Mouse (Mus musculus) stomach, embryonic 14.5 days (tissue): Measurements from ENCODE around the gene Sirt5. TPM values are rescaled to one million over a fixed set of nuclear protein-coding genes. Genes with fewer than 3 reads are reported as not detected.

ENCODE experiments used
- ATAC-seq: fragments of 200-750 bp; cut with Nextera tagmentation; 2 replicates; pipeline ENCODE4 v1.8.0; 2017; ENCODE audit warnings: low read depth, moderate TSS enrichment; ENCODE audit not compliant: insufficient number of reproducible peaks, insufficient read depth, low FRiP score
- H3K27ac ChIP-seq: fragments of 300-500 bp; sonication (generic); 2 replicates; pipeline ENCODE4 v1.5.1; 2014; ENCODE audit warnings: mild to moderate bottlenecking, low read length, moderate library complexity, mixed read lengths
- H3K27me3 ChIP-seq: fragments of 300-500 bp; sonication (generic); 2 replicates; pipeline ENCODE4 v1.6.1; 2014; ENCODE audit warnings: low read length, control low read depth, mixed read lengths; ENCODE audit not compliant: control insufficient read depth, insufficient read depth
- H3K36me3 ChIP-seq: fragments of 300-500 bp; sonication (generic); 2 replicates; pipeline ENCODE4 v1.6.1; 2014; ENCODE audit warnings: mild to moderate bottlenecking, control low read depth, low read length, moderate library complexity, mixed read lengths; ENCODE audit not compliant: control insufficient read depth, insufficient read depth
- H3K4me1 ChIP-seq: fragments of 300-500 bp; sonication (generic); 2 replicates; pipeline ENCODE4 v1.6.1; 2014; ENCODE audit warnings: low read length, control low read depth, mixed read lengths; ENCODE audit not compliant: control insufficient read depth, insufficient read depth
- H3K4me2 ChIP-seq: fragments of 300-500 bp; sonication (generic); replicated peaks from 2 replicates; pipeline ENCODE4 v1.6.1; 2014; ENCODE audit warnings: low read depth, low read length, control low read depth
- H3K4me3 ChIP-seq: fragments of 300-500 bp; sonication (generic); 2 replicates; pipeline ENCODE4 v1.5.1; 2014; ENCODE audit warnings: low read depth, low read length, control low read depth
- H3K9ac ChIP-seq: fragments of 300-500 bp; sonication (generic); replicated peaks from 2 replicates; pipeline ENCODE4 v1.6.1; 2014; ENCODE audit warnings: low read depth, mild to moderate bottlenecking, control low read depth, low read length, moderate library complexity, mixed read lengths
- H3K9me3 ChIP-seq: fragments of 300-500 bp; sonication (generic); 2 replicates; pipeline ENCODE4 v1.6.1; 2016; ENCODE audit warnings: low read depth, low read length, control low read depth; ENCODE audit not compliant: control insufficient read depth
- WGBS: fragments of 180-500 bp; shearing (Covaris S2); extraction: QIAGEN DNeasy Blood & Tissue Kit; methylation state at CpG from one replicate; pipeline ENCODE4 v1.1.7; 2014; 5-methylcytosine and 5-hydroxymethylcytosine counted together
- polyA plus RNA-seq: library from polyadenylated mRNA; unstranded; fragments of >200 nt; fragmentation: Nextera tagmentation; extraction: Ambion mirVana; gene quantifications from 2 replicates; pipeline ENCODE4 v1.2.1, GENCODE M21; 2014

The Sirt5 gene
- polyA plus RNA-seq, 1 experiment from 2014 or later: 25.7 TPM

DNA sequence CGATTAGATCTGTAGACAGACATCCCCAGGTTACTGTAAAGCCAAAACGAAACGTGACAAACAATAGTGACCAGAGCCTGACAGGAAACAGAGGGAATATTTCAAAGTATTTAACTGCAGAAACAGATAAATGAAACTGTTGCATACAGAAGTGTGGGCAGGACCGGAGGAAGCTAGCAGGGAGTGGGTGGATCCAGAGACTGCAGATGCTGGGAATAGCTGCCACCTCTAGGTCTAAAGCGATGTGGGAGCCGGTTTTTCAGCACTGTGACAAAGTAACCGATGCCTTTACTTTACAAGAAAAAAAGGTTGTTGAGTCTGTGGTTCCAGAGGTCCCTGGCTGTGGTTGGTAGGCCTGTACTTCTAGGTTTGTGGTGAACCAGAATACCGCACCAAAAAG is 27.3 kb upstream of the Sirt5 start:
- no peak overlapping the region for H3K4me3 ChIP-seq
- H3K9me3 ChIP-seq: no peaks in the 10 kb centered on the region
- no peak overlapping the region for H3K4me2 ChIP-seq
- no peak overlapping the region for H3K27ac ChIP-seq
- WGBS: 85% methylated on average over 8 of the region's 8 CpGs
- H3K4me1 ChIP-seq: peaks cover 9% of the 10 kb centered on the region; the same call in 1 of the 2 replicates
- ATAC-seq: no peak
- H3K27me3 ChIP-seq: no peaks in the 10 kb centered on the region
- H3K9ac ChIP-seq: no peak overlapping the region
- H3K36me3 ChIP-seq: no peaks in the 10 kb centered on the region

DNA sequence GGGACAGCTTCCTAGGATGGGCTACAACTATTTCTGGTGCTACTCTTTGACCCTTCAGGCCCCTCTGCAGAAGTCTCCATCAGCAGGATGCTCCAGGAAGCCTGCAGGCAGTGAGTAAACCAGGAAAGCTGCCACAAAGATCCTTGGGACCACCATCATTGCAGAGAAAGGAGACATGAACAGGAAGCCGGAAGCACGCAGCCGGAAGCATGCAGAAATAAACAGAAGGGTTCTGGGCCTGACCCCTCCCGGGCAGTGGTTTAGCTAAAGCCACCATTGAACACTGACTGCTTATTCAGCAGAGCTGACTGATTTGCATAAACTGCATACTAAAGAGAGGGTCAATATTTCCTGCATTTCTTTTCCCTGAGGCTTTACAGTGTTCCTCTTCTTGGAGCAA is 26.7 kb upstream of the Sirt5 start:
- peaks cover 9% of the 10 kb centered on the region; the same call in 1 of the 2 replicates for H3K4me1 ChIP-seq
- no peak overlapping the region for H3K9ac ChIP-seq
- WGBS: 58% methylated on average over 4 of the region's 4 CpGs
- no peak overlapping the region for H3K4me3 ChIP-seq
- no peak overlapping the region for H3K4me2 ChIP-seq
- H3K27me3 ChIP-seq: no peaks in the 10 kb centered on the region
- no peaks in the 10 kb centered on the region for H3K36me3 ChIP-seq
- no peak for ATAC-seq
- H3K27ac ChIP-seq: no peak overlapping the region
- no peaks in the 10 kb centered on the region for H3K9me3 ChIP-seq

GRCm38 (mm10) chr13:43346825-43347224 is 18.5 kb upstream of the Sirt5 start:
- no peak overlapping the region for H3K4me2 ChIP-seq
- H3K9me3 ChIP-seq: no peaks in the 10 kb centered on the region
- no peaks in the 10 kb centered on the region for H3K27me3 ChIP-seq
- ATAC-seq: no peak
- no peaks in the 10 kb centered on the region for H3K36me3 ChIP-seq
- no peak overlapping the region for H3K4me3 ChIP-seq
- no peaks in the 10 kb centered on the region for H3K4me1 ChIP-seq
- H3K9ac ChIP-seq: no peak overlapping the region
- no peak overlapping the region for H3K27ac ChIP-seq

- no peaks in the 10 kb centered on the region for H3K36me3 ChIP-seq
- H3K4me1 ChIP-seq: no peaks in the 10 kb centered on the region
- H3K27me3 ChIP-seq: no peaks in the 10 kb centered on the region
- no peak for ATAC-seq
- H3K27ac ChIP-seq: no peak overlapping the region
- WGBS: 78% methylated on average over 8 of the region's 8 CpGs
- H3K4me2 ChIP-seq: no peak overlapping the region
- no peak overlapping the region for H3K9ac ChIP-seq
- no peaks in the 10 kb centered on the region for H3K9me3 ChIP-seq
- H3K4me3 ChIP-seq: no peak overlapping the region
Measured at GRCm38 (mm10) chr13:43349376-43349775, 15.9 kb upstream of the Sirt5 start.

DNA sequence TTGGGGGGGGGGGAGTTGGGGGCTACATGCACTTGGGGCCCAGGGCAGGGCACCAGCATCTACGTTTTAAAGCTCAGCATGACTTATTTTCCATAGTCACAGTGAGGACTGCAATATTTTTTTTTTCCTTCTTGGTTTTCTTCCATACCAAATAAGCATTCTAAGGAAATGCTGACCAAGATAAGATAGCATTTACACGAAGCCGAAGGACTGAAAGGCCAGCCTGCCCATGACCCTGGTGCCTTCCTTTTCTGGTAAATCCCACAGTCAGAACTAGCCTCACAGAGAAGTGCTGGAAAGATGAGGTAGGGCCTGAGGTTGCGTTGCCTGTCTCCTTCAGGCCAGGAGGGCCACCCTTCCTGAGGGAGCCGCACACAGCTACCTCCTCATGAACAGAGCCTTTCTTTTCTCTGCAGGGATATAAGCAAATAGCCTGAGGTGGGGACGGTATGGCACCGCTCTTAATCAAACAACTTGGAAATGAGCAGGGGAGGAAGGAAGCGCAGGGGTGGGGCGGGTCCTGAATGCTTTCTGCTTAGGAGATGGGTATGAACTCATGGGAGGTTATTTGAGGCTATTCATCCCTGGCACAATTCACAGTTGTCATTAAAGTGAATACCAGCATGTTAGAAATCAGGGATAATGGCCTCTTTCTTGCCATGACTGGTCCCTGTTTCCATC is 14.7 kb upstream of the Sirt5 start:
- H3K27ac ChIP-seq: no peak overlapping the region
- no peak overlapping the region for H3K4me3 ChIP-seq
- H3K36me3 ChIP-seq: no peaks in the 10 kb centered on the region
- no peaks in the 10 kb centered on the region for H3K4me1 ChIP-seq
- no peak overlapping the region for H3K9ac ChIP-seq
- ATAC-seq: no peak
- WGBS: 69% methylated on average over 9 of the region's 9 CpGs
- no peak overlapping the region for H3K4me2 ChIP-seq
- no peaks in the 10 kb centered on the region for H3K27me3 ChIP-seq
- H3K9me3 ChIP-seq: no peaks in the 10 kb centered on the region

DNA sequence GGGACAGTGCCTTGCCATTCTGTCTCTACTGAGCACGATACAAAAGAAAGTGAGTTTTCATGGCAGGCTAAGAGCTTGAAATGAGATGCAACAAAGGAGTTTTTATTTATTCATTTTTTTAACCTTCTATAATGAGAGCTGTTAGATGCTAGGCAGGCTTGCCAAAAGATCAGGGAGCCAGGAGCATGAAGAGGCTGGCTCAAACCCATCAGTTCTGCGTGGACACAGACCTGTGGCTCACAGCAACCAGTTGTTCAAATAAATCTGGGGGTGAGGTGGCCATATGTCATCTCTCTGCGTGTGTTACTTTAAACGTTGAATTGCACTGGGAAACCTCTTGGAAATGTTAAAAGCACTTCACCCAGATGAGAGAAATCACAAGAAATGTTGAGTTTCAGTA is 11.9 kb upstream of the Sirt5 start:
- ATAC-seq: no peak
- 50% methylated on average over 4 of the region's 4 CpGs for WGBS
- no peaks in the 10 kb centered on the region for H3K9me3 ChIP-seq
- no peaks in the 10 kb centered on the region for H3K4me1 ChIP-seq
- H3K9ac ChIP-seq: no peak overlapping the region
- no peak overlapping the region for H3K4me2 ChIP-seq
- no peaks in the 10 kb centered on the region for H3K36me3 ChIP-seq
- H3K27me3 ChIP-seq: no peaks in the 10 kb centered on the region
- H3K4me3 ChIP-seq: no peak overlapping the region
- no peak overlapping the region for H3K27ac ChIP-seq

GRCm38 (mm10) chr13:43354362-43354761 is 10.9 kb upstream of the Sirt5 start:
- Histone ChIP-seq H3K4me1 (no peaks in the 10 kb centered on the region), H3K9ac (no peak overlapping the region), H3K9me3 (no peaks in the 10 kb centered on the region), H3K4me2 (no peak overlapping the region), H3K4me3 (no peak overlapping the region), H3K36me3 (no peaks in the 10 kb centered on the region), H3K27me3 (no peaks in the 10 kb centered on the region), H3K27ac (no peak overlapping the region)
- ATAC-seq: no peak
- 44% methylated on average over 12 of the region's 12 CpGs for WGBS

- no peak overlapping the region for H3K9ac ChIP-seq
- no peak overlapping the region for H3K4me3 ChIP-seq
- no peaks in the 10 kb centered on the region for H3K9me3 ChIP-seq
- H3K27ac ChIP-seq: no peak overlapping the region
- 86% methylated on average over 14 of the region's 14 CpGs for WGBS
- no peak for ATAC-seq
- no peaks in the 10 kb centered on the region for H3K36me3 ChIP-seq
- H3K4me2 ChIP-seq: no peak overlapping the region
- no peaks in the 10 kb centered on the region for H3K4me1 ChIP-seq
- H3K27me3 ChIP-seq: no peaks in the 10 kb centered on the region
Measured at GRCm38 (mm10) chr13:43356346-43357125, 8.8 kb upstream of the Sirt5 start.
